Mouse (Mus musculus): ENCODE measurements at regions not wholly inside any gene's neighbourhood (a gene's known extent, or its start where the extent isn't known, plus 50 kb on each side); places are given as distances from the start of the nearest gene placed in this dataset.
"Not testable (repeated sequence)": the region's sequence is repeated elsewhere in the genome, so short reads cannot be mapped to it uniquely, and the experiment has no call there.

- DNase-seq, result no peak
These were observed 420.9 kb upstream of the Htr2a start for GRCm38 (mm10) chr14:74219761-74220160.

DNA sequence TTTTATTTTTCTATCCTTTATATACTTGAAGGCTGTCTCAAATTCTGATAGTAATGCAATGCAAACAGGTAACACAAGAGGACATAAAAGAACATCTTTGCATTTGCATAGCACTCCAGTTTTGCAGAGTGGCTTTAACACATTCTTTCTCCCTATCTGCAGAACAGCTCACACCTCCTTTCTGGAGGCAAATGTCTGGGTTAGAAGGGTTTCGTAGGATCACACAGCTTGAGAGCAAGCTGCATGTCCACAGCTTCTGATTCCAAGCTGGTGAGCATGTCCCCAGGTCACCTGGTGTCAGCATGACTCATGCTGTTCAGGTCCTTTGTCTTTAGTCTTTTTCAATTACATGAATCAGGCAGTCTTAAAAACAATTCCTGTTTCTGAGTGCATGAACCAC, 418.5 kb upstream of the Htr2a start:
- no peak for DNase-seq

GRCm38 (mm10) chr14:74229560-74230187, 411.0 kb upstream of the Htr2a start:
- DNase-seq, result no peak

DNA sequence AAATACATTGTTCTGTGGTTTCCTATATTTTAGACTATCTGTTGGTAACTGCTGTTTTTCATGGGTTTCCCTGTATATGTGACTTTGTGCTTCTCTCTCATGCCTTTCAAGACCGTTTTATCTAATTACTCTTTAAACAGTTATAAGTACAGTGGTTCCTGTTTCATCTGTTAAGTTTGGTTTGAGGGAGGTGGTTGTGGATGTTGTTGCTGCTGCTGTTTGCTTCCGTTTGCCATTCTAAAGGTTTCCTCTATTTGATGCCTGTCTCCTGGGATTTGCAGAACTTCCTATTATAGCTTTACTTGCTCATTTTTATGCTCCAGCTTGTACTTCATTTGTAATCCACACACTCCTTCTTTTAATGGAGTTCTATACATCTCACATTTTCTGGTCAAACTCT, 400.4 kb upstream of the Htr2a start:
- DNase-seq, result no peak

- no peak for DNase-seq
These were observed 391.3 kb upstream of the Htr2a start for GRCm38 (mm10) chr14:74249263-74249878.

DNA sequence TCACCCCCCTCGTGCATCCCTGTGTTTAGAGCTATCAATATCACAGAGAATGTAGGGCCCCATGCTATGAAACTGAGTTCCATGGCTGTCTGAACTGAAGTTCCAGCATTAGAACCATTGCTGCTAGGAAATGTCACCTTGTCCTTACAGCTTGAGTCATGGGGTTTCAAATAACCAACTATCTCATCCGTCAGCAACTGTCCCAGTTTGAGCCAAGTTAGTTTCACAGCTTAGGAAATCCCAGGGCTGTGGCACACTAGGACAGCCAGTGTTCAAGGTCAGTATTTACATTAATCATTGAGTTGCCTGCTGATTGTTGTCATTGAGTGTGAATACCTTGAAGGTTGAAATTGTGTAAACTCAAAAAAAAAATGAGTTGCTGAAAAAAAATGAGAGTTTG, 390.6 kb upstream of the Htr2a start:
- no peak for DNase-seq

- no peak for DNase-seq
These were observed 388.2 kb upstream of the Htr2a start for GRCm38 (mm10) chr14:74252189-74253145.

- no peak for DNase-seq
These were observed 385.6 kb upstream of the Htr2a start for GRCm38 (mm10) chr14:74255000-74255399.

DNA sequence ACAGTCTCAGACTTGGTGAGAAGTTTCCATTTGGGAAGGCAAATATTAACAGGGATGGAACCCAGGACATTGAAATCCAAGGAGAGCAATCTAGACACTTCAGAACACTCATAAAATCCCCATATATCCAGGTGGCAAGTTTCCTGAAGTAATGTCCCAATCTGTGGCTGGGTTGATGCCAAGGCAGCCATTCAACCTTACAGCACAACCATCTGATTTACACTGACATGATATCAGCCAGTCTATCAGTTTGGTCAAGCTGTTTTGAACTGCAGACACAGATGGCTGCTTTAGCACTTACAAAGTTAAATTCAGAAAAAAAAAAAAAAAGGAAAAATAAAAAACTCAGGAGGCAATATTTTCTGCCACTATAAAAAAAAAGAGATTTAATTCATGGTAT, 381.2 kb upstream of the Htr2a start:
- no peak for DNase-seq

DNA sequence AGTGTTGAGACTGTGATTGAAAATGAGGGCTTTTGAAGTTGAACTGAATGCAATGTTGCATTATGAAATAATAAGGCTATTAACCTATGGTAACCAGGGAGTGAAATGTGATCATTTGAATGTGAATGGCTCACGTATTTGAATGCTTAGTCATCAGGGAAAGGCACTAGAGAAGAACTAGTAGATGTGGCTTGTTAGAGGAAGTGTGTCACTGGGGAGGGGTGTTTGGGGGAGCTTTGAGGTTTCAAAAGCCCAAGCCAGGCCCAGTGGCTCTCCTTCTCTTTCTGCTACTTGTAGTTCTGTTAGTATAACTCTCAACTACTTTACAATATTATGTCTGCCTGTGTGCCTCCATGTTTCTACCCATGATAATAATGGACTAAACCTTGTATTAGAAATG, 373.6 kb upstream of the Htr2a start:
- no peak for DNase-seq

- DNase-seq, result no peak
These were observed 346.1 kb upstream of the Htr2a start for GRCm38 (mm10) chr14:74294560-74294959.

DNA sequence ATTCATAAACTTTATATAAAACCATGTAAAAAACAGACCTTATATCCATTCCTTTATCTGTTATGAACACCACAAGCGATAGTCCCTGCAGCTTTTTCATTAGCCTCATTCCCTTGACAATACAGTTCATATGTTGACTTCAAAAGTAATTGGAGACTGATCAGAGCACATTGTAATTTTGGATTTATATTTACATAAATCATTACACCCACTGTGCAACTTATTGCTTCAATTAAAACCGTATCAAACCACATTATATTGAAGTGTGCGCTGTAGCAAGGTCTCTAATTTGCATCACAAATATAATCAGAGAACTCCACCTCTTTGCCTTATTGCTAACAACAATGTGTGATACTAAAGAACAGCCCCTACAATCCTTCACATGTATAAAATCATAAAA, 336.2 kb upstream of the Htr2a start:
- no peak for DNase-seq

DNA sequence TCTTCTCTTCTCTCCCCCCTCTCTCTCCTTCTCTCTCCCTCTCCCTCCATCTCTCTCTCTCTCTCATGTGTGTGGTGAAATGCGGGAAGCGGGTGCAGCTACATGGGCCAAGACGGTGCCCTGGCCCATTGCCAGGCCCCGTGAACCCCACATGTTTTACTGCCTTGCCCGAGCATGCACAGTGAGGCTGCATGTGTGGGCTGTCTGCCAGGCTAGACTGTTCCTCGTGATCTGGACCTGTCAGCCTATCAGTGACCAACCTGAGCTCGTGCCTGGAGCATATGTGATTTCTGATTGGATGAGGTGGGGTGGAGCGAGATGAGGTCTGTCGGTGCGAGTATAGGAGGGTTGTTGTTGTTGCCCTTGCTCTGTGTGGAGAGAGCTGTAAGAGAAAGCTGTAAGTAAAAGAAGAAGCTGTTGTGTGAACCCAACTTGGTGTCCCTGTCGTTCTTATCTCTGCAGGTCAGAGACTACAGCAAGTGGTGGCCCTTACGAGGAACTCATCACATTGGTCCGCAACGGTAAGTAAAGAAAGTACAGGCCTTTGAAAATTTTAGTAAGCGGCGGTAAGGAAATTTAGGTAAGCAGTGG, 333.8 kb upstream of the Htr2a start:
- no peak for DNase-seq

- DNase-seq, result not testable (repeated sequence)
These were observed 331.2 kb upstream of the Htr2a start for GRCm38 (mm10) chr14:74309451-74309850.

DNA sequence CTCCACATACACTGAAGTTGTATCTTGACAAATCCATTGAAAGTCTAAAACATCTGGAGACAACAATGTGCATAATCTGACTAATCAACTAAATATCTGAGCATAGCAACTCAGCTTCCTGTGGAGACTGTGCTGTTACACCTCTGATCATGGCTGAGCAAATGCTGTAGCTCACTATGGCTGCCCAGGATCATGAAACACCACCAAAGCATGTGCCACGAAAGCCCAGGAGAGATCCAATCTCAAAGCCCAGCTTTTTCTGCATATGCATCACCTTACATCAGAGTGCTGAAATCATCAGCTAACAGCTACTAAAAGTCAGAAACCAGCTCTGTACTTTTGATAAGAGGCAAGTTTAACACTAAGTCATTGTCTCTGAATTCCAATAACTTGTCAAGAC, 313.3 kb upstream of the Htr2a start:
- no peak for DNase-seq

DNA sequence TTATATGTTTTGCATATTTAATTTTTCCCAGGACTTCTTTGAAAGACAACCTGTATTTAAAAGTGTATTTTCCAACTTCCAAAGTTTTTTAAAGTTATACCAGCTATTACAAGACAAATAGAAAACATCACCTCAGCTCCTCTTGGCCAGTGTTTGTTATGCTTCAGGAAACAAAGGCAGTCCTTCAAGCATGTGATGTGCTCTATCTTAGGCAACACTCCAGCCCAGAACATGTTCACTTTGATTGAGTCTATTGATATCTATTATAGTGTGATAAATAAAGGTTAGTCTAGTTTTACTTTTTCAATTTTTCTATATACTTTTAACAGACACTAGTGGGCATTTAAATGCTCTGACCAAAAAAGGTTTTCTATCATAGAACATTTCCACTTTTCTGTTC, 289.9 kb upstream of the Htr2a start:
- DNase-seq, result no peak

- DNase-seq, result no peak
These were observed 288.4 kb upstream of the Htr2a start for GRCm38 (mm10) chr14:74352286-74352685.

DNA sequence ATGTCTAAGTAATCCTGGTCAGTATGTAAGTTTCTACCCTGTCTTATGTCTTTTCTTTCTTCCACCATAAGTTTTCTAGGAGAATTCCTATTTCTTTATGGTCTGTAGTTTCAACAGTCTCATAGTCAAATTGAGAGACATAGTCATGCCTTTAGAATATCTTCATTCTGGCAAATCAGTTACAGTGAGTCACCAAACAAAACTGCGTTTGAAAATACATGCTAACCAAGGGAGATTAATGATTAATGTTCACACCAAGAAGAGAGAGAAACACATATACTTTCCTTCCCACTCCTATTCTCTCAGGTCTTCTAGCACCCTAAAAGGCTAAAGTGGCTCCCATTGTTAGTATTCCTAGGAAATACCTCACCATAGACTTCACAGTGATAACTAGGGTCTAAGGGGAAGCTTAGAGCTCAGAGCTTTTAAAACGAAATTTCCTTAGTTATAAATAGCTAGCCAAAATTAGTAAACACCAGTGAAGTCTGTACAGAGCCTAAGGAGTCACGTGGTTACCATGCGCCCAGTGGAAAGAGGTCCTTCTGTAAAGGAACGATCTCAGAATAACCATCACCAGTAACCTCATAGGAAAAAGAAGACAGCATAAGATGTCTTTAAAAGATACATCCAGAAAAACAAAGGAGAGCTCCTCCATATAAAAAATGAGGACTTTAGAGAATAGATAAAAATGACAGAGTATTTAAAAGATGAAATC, 281.8 kb upstream of the Htr2a start:
- no peak for DNase-seq

GRCm38 (mm10) chr14:74359663-74360552, 280.7 kb upstream of the Htr2a start:
- DNase-seq, result no peak

DNA sequence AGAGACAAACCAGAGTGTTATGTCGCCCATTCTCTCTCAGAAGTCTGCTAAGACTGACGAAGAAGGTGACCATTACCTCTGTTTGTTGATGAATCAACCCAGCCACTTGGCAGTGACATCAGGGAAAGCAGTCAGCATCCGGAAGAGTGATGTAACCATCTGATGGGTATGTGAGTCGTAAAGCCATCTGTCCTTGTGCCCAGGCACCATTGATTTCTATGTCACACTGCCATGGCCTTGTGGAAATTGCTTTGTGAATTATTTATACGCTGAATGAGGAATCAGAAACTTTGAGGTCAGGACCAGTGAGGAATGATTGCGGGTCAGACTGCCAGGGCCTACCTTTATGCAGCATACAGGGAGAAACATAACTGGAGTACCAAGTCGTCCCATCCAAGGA, 256.2 kb upstream of the Htr2a start:
- no peak for DNase-seq

DNA sequence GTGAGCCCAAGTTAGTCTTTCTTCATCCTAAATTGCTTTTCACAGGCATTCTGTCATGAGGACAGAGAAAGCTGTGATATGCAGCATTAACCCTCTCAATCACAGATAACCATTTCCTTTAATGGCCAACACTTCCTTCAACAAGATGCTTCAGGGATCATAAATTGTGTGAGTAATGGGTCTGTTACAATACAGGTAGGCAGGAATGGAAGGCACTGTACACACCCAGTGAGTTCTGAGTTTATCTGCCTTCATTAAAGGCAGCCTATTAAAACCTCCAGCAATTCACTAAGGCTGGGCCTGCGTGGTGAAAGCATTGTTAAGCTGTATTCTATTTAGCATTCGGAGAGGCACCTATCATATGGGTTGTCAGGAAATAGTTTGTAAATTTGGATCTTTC, 248.2 kb upstream of the Htr2a start:
- no peak for DNase-seq

DNA sequence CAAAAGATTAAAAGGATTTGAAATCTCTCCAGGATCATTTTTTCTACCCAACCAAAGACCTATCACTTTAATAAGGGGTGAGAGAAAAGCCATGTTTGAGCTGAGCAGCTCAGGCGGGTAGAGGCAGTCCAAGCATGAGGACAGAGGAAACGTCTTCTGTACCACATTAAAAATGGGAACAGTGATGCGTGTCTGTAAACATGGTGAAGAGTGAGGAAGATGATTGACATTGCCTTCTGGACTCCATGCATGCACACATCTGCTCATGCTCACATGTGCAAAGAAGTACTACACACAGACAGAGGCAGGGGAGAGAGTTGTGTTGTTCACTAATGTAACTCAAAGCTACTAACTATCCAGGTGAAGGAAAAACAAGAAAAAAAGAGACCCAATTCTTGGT, 243.4 kb upstream of the Htr2a start:
- DNase-seq, result no peak

Measured in B cell, adult 2 months (primary cell).